In the genomic region with DNA sequence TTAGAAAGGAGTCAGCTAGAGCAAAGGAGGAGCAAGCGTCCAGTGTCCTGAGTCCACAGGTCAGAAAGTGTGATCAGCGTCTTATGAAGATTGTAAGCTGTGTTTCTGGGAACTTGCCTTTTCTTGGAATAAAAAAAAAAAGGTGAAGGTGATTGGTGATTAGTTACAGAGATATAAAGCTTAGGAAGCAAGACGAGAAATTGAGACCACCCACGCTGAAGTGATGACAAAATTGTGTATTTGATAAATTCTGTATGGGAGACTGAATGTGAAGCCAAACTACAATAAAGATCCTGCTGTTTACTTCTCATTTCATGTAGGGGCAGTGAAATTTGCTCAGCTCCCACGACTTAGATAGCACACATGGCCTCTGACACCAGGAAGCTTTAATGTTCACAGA, we compare ENCODE assay signal across 24 mouse cellular contexts.
"Had no signal": no experiment of that assay in that cellular context is flagged by ENCODE, and none has a peak within 500 bp of the region (broad histone marks: within the 10 kb centered on the region; RNA-seq: fewer than 3 reads in every experiment).

No protein-coding gene starts in this region.

- H3K4me2 ChIP-seq: heart, embryonic 12.5 days; hindbrain, embryonic 12.5 days; hindbrain, embryonic 14.5 days; intestine, embryonic 15.5 days; limb, embryonic 12.5 days had no signal

- H3K4me1 ChIP-seq: hindbrain, embryonic 12.5 days; intestine, embryonic 15.5 days; limb, embryonic 10.5 days; limb, embryonic 12.5 days had no signal

- H3K36me3 ChIP-seq: heart, embryonic 10.5 days; heart, embryonic 12.5 days; hindbrain, embryonic 10.5 days; hindbrain, embryonic 12.5 days; intestine, embryonic 15.5 days; limb, embryonic 10.5 days; limb, embryonic 12.5 days had no signal

- H3K4me3 ChIP-seq: gastrocnemius, adult 2 months; heart, embryonic 10.5 days; heart, embryonic 12.5 days; hindbrain, embryonic 10.5 days; hindbrain, embryonic 12.5 days; intestine, embryonic 15.5 days; layer of hippocampus, adult 2 months; left cerebral cortex, adult 2 months; limb, embryonic 10.5 days; limb, embryonic 12.5 days had no signal

- ATAC-seq: hindbrain, embryonic 16.5 days; inflammation-experienced regulatory T-cells, adult 6 months; intestine, embryonic 15.5 days; intestine, postnatal 0 days had no signal

- H3K27me3 ChIP-seq: heart, embryonic 12.5 days; hindbrain, embryonic 12.5 days; intestine, embryonic 15.5 days; limb, embryonic 12.5 days had no signal

- H3K27ac ChIP-seq: gastrocnemius, adult 2 months; heart, embryonic 10.5 days; hindbrain, embryonic 10.5 days; hindbrain, embryonic 12.5 days; hindbrain, embryonic 14.5 days; intestine, embryonic 15.5 days; layer of hippocampus, adult 2 months; left cerebral cortex, adult 2 months; limb, embryonic 10.5 days; limb, embryonic 12.5 days had no signal

- DNase-seq: gastrocnemius, adult 2 months; gastrocnemius, postnatal 10 days; gastrocnemius, postnatal 25 days; heart, adult 18-20 months; heart, postnatal 10 days; heart, postnatal 4 days; kidney, adult 18-20 months; kidney, postnatal 10 days; kidney, postnatal 25 days; kidney, postnatal 4 days; liver had no signal

- H3K9me3 ChIP-seq: heart, embryonic 10.5 days; hindbrain, embryonic 10.5 days; hindbrain, embryonic 12.5 days; intestine, embryonic 15.5 days; limb, embryonic 10.5 days had no signal

- H3K9ac ChIP-seq: heart, embryonic 12.5 days; hindbrain, embryonic 12.5 days; hindbrain, embryonic 14.5 days; intestine, embryonic 15.5 days; limb, embryonic 12.5 days had no signal
